Mouse (Mus musculus): ENCODE measurements around the gene Coro7.
A peak's percentile ranks its signal among the peaks of the same experiment; 100 is the strongest.
"Not testable (repeated sequence)": the region's sequence is repeated elsewhere in the genome, so short reads cannot be mapped to it uniquely, and the experiment has no call there.

Gene Coro7

DNA sequence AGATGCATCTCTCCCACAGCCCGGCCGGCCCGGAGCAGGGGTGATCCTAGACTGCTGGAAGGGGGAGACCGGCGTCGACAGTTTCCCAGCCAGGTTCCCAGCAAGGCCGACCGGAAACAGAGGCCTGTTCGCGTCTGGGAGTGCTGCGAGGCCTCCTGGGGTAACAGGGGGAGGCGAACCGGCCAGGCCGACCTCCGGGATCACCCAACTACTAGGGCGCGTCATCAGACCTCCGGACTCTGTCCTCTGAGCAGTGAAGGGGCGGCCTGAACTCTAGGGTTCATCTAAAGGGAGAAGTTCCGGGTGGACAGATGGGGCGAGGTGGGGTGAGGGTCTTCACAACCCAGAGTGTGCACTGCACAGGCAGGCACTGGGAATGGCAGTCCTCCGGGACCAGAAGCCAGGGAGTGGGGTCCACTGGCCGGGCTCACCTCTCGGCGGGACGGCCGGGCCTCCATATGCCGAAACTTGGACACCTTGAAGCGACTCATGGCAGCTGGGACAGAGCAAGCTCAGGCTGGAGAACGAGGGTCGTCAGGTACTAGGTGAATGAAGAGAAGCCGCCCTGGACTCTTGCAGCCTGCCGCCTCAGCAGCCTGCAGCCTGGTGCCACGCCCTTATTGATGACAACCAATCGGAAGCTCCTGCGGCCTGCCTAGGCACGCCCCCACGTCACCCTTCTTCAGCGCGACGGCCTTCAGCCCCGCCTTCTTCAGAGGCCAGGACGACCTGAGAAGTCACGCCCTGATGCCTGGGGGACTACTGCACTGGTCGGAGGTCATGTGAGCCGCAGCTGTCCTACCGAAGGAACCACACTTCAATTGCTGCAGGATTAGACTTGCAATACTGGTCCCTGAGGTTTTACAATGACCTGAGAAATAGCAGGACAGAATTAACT is at the start of gene Coro7:
Gene Coro7 (minus strand): TSS at position 657 of the 898 bp plus-strand sequence.
- peak; percentile 95 for DNase-seq (ENCODE audit: low spot score)

DNA sequence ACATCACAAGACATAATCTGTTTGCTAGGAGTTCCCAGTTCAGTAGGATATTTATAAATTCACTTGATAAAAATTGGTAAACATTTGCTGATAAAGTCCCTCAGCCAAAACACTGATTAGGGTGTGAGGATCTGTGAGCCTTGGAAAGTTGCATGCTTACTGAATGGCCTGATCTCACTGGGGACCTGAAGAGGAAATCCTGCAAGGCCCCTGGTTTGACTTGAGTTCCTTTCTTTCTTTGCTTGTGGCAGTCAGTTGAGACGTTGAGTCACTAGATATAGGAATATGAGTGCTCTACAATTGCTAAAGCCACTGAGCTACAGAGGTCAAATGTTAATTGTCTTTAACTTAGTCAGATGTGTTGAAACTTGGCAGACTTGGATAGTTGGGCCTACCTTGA is 48.4 kb upstream of the Coro7 start:
- DNase-seq (ENCODE audit: low spot score) = no peak

DNA sequence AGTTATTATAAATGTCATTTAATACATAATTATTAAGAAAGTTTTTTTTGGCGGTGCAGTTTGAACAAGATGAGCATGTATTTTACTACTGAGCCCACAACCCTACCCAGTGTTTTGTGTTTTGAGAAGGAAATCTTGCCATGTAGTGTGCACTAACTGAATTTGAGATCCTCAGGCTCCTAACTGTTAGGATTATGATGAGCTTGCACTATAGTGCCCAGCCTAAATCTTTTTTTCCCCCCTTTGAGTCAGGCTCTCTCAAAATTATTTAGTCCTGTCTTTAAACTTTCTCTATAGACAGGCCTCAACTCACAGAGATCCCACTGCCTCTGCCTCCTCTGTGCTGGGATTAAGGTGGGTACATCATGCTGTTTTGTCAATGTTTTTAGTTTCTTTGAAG is 47.9 kb upstream of the Coro7 start:
- DNase-seq (ENCODE audit: low spot score) = no peak

DNA sequence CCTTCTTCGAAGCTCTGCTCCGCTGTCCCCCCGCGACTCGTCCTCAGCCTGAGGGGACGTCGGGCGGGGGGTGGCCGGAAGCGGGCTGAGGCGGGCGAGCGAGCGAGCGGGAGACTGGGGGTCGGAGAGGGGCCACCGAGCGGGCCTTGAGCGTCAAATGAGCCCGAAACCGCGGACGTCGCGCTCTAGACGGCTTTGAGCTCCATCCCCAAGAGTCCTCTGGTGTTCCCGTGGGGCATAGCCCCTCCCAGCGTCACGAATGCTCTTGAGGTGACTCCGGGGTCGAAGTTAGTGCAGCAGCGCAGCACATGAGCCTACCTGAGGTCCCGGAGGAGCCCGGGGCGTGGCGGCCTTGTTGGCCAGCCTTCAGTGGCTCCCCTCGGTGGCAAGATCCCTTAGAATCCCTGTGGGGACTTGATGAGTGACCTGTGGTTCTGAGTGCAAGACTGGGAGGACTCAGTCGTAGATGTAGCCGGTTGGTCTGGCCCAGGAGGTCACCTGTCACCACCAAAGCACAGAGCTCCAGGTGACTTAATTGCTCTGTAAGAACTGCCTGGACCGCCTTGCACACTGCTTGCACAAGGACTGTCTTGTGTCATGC is 47.1 kb upstream of the Coro7 start:
- DNase-seq (ENCODE audit: low spot score) = no peak

DNA sequence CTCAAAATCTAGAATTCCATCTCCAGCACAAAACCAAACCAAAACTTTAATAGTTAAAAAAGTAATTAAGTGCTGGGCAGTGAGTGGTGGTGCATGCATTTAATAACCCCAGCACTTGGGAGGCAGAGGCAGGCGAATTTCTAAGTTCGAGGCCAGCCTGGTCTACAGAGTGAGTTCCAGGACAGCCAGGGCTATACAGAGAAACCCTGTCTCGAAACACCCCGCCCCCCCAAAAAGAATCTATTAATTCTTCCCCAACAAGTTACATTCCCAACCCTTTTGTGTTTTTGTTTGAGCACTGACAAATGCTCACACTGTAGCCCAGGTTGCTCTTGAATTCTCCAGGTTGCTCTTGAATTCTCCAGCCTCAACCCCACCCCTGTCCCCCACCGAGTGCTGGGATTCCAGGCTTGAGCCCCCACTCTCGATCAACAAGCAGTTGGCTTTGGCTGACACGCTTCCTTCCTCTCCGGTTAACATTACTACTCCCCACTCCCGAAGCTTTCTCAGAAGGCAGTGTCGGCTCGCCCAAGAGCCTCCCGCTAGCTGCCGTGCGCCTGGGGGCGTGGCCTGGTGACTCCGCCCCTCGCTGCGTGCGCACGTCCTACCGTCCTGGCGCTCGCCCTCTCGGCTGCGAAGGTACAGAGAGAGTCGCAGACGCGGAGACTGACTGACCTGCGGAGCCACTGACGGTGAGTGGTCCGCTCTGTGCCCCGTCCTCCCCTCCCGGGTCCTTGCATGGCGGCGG is 46.4 kb upstream of the Coro7 start, which contains the start of gene Hmox2:
Gene Hmox2 (plus strand): TSS at position 582 of the 748 bp plus-strand sequence.
- peak; percentile 94 for DNase-seq (ENCODE audit: low spot score)

DNA sequence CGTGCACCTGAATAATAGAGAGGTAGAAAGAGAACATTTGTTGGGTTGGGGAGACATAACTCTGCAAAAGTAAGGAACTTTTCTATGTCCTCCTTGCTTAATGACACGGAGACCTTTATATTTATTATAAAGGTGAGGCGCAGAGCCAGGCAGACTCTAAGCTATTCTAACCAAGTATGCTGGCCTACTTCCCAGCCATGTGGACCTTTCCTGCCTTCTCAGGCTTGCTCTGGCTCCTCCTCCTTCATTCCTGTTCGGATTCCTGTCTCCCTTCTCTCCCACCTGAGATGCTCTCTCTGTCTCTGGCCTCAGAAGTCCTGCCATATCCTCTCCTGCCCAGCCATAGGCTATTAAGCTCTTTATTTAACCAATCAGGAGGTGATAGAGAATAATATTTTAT is 45.7 kb upstream of the Coro7 start:
- no peak for DNase-seq (ENCODE audit: low spot score)

DNA sequence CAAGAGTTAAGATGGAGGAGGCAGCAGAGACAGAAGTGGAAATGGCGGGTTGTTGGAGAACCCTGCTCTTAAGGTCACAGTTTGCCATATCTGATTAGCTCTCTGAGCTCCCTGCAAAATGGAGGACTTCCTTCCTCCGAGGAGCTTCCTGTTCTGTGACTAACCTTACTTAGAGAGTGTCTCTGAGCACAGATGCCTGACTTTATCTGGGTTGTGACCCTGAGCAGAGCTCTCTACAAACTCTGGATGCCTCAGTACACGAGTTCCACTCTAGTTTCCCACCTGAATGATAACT is 43.3 kb upstream of the Coro7 start:
- DNase-seq (ENCODE audit: low spot score) = no peak

DNA sequence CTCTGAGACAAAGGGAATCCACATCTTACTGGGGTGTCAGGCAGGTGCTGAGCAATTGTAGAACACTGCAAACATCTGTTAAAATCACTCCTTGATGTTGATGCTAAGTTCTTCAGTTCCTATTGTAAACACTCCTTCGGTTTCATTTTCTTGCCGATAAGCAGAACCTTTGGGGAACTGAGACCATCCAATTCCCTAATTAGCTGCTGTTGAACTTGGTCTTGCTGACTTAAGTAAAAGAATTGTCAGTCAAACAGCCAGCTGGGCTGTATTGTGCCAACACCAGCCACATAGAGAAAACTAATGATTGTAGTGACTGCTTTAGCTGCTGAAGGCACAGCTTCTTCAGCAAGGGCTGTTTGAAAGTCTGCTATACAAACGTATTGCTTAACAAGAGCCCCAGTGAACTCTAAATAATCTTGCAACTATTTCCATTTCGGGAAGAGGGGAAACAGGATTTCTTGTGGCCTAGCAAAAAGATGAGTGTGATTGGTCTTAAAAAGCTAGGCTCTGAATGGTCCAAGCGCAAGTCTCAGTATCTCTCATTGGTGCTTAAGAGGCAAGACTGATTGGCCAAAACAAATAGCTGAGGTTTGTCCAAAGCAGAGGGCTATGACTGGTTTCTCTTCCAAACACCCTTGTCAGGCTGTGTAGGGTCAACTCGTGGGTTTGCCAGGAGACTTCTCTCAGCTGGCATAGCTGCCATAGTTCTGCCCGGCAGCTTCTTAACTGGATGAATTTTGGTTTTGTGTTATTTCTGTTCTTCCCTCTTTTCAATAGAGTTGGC is 42.7 kb upstream of the Coro7 start:
- no peak for DNase-seq (ENCODE audit: low spot score)

DNA sequence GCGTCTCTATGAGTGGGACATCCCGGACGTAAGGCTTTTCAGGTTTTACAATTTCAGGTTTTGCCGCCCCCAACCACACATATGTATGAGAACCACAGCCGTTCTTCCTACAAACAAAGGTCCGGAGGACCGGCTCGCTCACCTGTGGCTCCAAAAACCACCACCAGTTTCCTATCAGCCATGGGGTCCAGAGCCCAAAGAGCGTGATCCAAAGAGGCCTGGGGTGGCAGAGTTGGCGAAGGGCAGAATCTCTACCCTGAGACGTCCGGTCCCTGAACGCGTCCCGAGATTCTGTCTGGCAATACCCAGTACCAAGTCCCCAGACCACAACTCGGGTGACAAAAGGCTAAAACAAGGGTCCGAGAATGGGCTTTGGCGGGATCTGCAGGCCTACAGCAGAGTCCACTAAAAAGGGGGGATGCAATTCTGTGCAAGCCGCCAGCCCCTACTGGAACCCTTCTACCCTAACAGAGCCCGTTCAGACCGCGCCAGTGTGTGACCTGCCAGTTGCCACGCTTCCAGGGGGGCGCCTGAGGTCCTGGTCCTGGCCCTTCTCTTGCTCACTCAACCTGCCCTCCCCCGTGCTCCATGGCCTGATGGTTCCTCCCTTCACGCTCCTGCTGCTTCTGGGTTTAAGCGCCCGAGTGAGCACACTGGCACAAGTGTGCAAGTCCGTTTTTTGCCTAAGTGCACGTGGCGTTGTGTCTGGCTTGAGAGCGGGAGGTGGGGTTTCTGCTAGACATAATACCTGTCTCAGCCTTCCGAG is 39.4 kb upstream of the Coro7 start, which contains the start of gene Nmral1:
Gene Nmral1 (minus strand): TSS at position 604 of the 766 bp plus-strand sequence.
- DNase-seq (ENCODE audit: low spot score) = peak; percentile 82

DNA sequence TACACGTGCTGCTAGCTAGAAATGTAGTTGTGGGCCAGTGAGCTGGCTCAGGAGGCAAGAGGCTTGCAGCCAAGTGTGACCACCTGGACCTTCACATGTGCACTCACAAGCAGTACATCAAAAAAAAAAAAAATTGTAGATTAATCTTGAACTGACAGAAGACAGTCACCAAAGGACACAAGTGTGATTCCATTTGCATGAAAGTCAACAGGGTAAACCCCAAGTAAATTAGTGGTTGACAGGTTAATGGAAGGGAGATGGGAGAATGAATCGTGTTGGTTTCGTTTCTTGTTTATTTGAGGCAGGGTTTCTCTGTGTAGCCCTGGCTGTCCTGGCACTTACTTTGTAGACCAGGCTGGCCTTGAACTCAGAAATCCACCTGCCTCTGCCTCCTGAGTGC is 38.3 kb upstream of the Coro7 start:
- no peak for DNase-seq (ENCODE audit: low spot score)

DNA sequence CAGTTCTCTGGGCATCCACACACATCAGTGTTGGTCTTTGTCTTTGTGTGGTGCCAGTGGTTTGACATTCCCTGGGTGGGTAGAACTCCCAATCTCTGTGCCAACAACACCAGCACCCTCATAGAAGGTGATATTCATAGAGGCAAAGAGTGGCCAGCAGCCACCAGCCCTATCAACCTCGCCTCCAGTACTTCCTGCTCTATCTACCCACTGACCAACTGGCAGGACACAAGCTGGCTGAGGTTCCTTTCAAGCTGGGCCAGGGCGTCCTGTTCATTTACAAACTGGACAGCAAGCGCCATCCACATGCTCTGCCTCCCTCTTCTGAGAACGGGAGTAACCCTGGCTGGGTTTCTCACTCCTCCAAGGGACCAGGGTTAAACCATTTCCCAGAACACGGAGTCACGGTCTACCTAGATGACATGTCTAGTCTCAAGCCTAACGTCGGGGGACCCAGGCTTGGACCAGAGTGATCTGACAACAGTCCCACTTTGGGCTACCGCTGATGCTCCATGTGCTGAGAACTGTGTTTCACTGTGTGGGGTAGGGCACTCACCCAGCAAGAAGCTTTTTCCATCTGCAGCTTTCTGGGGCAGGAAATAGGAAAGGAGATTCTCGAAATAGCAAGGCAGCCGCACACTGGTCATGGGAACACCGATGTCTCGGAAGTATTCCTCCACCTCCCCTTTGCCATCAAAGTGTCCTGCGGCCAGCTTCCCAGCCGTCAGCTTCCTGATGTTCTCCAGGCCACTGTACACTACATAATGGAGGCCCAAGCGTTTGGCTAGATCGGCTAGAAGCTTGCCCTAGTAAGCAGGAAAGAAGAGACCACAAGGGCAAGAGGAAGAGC is 34.5 kb upstream of the Coro7 start:
- DNase-seq (ENCODE audit: low spot score) = no peak

DNA sequence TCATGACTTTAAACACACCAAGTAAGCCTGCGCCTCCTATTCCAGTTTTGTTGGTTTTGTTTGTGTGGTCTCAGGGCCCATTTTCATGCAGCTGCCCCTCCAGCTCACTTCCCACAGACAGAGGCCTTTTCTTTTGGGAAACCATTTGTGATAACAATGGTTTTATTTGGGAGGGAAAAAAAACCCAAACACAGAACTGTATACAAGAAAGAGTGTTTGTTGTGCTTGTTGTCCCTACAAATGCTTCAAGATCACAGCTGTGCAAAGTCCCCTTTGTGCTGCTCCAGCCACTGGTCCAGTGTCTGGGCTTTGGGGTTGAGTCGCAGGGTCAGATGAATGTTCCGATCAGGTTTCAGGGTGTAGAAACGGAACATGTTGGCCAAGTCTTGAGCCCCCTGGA is 31.6 kb upstream of the Coro7 start:
- DNase-seq (ENCODE audit: low spot score) = no peak

DNA sequence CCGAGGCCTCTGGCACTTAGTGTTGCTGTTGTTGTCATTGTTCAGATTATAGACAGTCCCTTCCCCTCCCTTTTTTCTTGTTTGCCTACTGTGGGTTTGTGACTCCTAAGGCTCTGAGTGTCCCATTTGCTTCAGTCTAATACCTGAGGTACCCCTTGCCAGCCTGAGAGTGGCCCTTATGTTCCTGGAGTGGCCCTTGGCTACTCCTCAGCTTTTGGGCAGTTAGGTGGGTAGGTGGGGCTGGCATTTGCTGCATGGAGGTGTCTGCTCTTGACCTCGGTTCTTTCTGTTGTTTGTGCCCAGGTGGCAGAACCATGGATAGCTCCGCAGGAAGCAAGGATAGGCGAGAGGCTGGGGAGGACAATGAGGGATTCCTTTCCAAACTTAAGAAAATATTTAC is 26.0 kb upstream of the Coro7 start:
- DNase-seq (ENCODE audit: low spot score) = no peak

DNA sequence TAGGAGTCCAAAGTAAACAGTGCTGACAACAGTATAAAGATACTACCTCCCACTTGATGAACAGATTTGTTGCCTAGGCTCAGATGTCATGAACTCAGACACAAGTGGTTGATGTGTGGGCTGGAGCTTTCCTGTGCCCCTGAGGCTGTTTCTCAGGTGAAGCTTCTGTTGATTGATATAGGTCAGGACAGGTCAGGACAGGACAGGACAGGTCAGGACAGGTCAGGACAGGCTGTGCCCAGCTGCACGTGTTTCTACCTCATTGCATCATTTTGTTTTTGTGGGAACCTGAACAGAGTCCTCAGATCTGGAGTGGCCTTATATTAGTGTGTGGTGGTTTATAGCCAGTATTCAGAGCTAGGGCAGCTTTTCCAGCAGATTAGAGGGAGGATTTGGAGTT is 23.1 kb upstream of the Coro7 start:
- DNase-seq (ENCODE audit: low spot score) = no peak

DNA sequence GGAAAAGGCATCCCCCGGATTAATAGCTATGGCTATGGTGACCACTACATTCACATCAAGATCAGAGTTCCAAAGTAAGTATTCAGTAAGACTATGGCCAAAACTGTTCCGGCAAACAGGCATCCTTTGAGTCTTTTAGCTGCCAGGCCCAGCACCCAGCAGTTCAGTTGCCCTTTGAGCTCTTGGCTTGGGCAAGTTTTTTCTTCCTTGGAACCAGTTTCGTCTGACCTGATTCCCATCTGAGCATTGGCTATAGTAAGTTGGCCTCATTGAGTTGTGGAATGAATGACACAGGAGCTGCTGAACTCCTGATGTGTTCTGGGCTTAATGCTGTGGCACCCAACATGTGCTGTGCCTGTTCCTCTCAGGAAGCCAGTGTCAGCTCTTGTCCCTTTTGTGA is 21.6 kb upstream of the Coro7 start:
- no peak for DNase-seq (ENCODE audit: low spot score)

DNA sequence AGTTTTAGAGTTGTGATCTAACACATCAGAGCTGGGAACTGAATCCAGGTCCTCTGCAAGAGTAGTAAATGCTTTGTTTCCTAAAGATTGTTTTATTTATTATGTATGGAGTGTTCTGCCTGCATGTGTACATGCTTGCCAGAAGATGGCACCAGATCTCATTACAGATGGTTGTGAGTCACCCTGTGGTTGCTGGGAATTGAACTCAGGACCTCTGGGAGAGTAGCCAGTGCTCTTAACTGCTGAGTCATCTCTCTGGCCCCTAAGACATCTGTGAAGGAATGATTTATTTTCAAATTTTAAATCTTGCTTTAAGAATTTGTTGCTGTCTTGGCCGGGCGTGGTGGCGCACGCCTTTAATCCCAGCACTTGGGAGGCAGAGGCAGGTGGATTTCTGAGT is 9.8 kb upstream of the Coro7 start:
- DNase-seq (ENCODE audit: low spot score) = not testable (repeated sequence)

DNA sequence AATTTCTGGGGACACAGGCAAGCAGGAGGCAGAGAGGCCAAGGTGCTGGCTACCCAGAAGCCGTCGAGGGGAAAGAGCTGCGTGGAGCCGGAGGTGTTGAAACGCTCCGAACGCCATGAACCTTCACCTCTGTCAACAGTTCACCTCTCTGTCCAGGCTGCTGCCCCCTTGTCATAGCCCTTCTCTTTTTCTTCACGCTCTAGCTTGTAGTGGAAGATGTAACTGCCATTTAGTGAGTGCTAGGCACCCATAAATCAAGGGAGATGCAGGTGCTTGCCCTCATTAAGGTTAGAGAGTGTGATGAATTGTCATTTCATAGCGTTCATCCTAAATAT is 4.8 kb upstream of the Coro7 start:
- no peak for DNase-seq (ENCODE audit: low spot score)

DNA sequence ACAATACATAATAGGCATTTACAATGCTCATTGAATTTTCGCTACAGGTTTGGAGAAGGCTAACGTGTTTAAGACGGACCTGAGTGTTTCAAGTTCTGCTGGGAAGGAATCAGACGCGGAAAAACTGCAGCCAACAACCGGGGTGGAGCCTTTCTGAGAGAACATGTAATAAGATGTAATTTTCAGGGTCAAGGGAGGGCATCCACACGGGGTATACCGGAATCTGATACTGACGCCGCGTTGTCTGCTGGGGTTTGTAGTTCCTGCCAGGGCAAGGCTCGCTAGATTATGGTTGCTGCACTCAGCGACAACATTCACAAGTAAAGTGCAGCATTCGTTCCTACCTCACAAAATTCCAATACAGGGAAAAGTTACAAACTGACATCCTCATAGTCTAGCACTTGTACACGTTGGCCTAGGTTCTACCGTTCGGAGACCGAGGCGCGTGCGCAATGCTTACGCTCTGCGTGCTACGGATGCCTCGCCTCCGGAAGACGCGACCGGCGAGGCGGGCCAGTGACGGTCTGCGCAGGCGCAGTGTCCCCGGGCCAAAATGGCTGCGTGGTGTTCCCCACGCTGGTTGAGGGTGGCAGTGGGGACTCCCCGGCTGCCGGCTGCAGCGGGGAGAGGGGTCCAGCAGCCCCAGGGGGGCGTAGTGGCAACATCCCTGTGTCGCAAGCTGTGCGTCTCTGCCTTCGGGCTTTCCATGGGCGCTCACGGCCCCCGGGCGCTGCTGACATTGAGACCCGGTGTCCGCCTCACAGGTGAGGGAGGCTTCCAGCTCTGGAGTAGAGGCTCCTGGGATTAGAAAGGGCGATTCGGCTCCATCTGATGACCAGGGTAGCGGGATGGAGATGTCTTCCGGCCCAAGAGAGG is 4.2 kb upstream of the Coro7 start:
- peak; percentile 98 for DNase-seq (ENCODE audit: low spot score)

DNA sequence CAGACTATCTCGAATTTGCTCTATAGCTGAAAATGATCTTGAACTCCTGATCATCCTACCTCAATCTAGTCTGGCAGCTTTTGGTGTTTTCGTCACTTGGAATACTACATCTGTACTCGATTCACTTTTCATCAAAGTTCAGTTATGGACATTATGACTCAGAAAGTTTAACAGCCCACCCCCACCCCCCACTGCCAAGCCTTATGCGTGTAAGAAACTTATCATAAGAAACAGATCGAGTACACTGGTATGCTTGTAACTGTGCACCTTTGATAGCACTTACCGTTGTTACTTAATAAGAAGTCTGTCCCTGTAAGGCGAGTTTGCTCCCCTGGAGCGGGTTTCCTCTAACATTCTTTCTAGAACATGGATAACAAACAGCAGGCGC is 3.6 kb upstream of the Coro7 start:
- DNase-seq (ENCODE audit: low spot score) = no peak

Data from retina, embryonic 14.5 days (tissue).